Mouse (Mus musculus) thymus, postnatal 25 days (tissue): ENCODE measurements around the gene Galnt11.

Experiments
- DNase-seq: peaks from one replicate; pipeline ENCODE4 v3.0.0; 2022

The Galnt11 gene

GRCm38 (mm10) chr5:25254491-25254890 lies 32.8 kb downstream of the Galnt11 start:
- DNase-seq, result no peak

GRCm38 (mm10) chr5:25256686-25257085 lies 35.0 kb downstream of the Galnt11 start:
- no peak for DNase-seq

GRCm38 (mm10) chr5:25261452-25261851 lies 39.7 kb downstream of the Galnt11 start:
- DNase-seq, result no peak

- DNase-seq, result no peak
Observed at GRCm38 (mm10) chr5:25262266-25262665, 40.6 kb downstream of the Galnt11 start.

- no peak for DNase-seq
Observed at GRCm38 (mm10) chr5:25268258-25268888, 46.7 kb downstream of the Galnt11 start.

GRCm38 (mm10) chr5:25275629-25276028 lies 53.9 kb downstream of the Galnt11 start:
- no peak for DNase-seq

- no peak for DNase-seq
Observed at GRCm38 (mm10) chr5:25276365-25276764, 54.7 kb downstream of the Galnt11 start.

- no peak for DNase-seq
Observed at GRCm38 (mm10) chr5:25283988-25284387, 62.3 kb downstream of the Galnt11 start.

- DNase-seq, result no peak
Observed at GRCm38 (mm10) chr5:25296830-25297229, 75.1 kb downstream of the Galnt11 start.

GRCm38 (mm10) chr5:25310226-25310625 lies 88.5 kb downstream of the Galnt11 start:
- DNase-seq, result no peak

GRCm38 (mm10) chr5:25313881-25314280 lies 92.2 kb downstream of the Galnt11 start:
- no peak for DNase-seq
